Mouse (Mus musculus): Measurements from ENCODE around the gene Gm8857.
"Not testable (repeated sequence)": the region's sequence is repeated elsewhere in the genome, so short reads cannot be mapped to it uniquely, and the experiment has no call there.

The Gm8857 gene

GRCm38 (mm10) chr5:10947505-10947904 lies at the start of gene Gm8857, which contains the start of gene Gm8871:
Gm8857 (plus strand) TSS chr5:10947807.
Gm8871 (plus strand) TSS chr5:10947805.
- POLR2A ChIA-PET, CTCF ChIA-PET: not testable (repeated sequence)

- POLR2A ChIA-PET, CTCF ChIA-PET: not testable (repeated sequence)
Measured at GRCm38 (mm10) chr5:10953512-10953911, 5.9 kb downstream of the Gm8857 start.

- POLR2A ChIA-PET, CTCF ChIA-PET: not testable (repeated sequence)
Measured at GRCm38 (mm10) chr5:10958057-10958456, 10.4 kb downstream of the Gm8857 start.

Measured in embryonic stem cell, embryonic (primary cell).